ENCODE assay signal across 8 mouse cellular contexts in the genomic region with DNA sequence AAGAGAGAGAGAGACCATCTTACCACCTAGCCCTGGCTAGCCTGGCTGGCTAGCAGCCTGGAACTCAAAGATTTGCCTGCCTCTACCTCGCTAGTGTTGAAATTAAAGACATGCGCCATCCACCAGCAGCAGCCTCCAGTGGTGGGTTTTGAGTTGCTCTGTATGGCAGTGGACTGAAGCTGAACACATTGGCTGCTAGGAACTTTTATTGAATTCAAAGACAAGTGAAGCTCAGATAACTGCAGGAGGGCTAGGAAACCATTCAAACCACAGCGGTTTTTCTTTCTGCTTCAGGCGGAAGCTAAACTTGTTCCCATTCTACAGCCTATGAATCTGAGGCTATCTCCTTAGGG. TPM values are rescaled to one million over a fixed set of nuclear protein-coding genes. Genes with fewer than 3 reads are reported as not detected.
DNase-seq lines count a peak whose midpoint lies in the region; ATAC-seq and TF ChIP-seq lines count a peak whose summit lies in the region.

No protein-coding gene starts in this region.

- 2% methylated on average over 4 of the region's 4 CpGs for WGBS in lung, embryonic 15.5 days
- 3% methylated on average over 4 of the region's 4 CpGs for WGBS in embryonic facial prominence, embryonic 12.5 days
- WGBS in limb, embryonic 12.5 days = 7% methylated on average over 4 of the region's 4 CpGs
- 3% methylated on average over 4 of the region's 4 CpGs for WGBS in small intestine, adult 2 months

- peak overlapping the region; percentile 92 for H3K27ac ChIP-seq in lung, embryonic 15.5 days
- H3K27ac ChIP-seq in embryonic facial prominence, embryonic 12.5 days = peak overlapping the region; percentile 65; the same call in 1 of the 2 replicates
- H3K27ac ChIP-seq in limb, embryonic 12.5 days = peak overlapping the region; percentile 70
- peak overlapping the region; percentile 78 for H3K27ac ChIP-seq in small intestine, adult 2 months (ENCODE audit: insufficient read depth, low read depth, low read length)

- no peaks in the 10 kb centered on the region for H3K27me3 ChIP-seq in lung, embryonic 15.5 days
- 0 out of 2 replicates have a peak, but pooled peaks cover 5% of the 10 kb centered on the region for H3K27me3 ChIP-seq in embryonic facial prominence, embryonic 12.5 days
- peaks cover 8% of the 10 kb centered on the region; the same call in 1 of the 2 replicates for H3K27me3 ChIP-seq in limb, embryonic 12.5 days
- no peaks in the 10 kb centered on the region for H3K27me3 ChIP-seq in small intestine, adult 2 months (ENCODE audit: control insufficient read depth, insufficient read depth, low read length)

- peaks cover 12% of the 10 kb centered on the region; the same call in 1 of the 2 replicates for H3K36me3 ChIP-seq in lung, embryonic 15.5 days
- peaks cover 13% of the 10 kb centered on the region; the same call in 1 of the 2 replicates for H3K36me3 ChIP-seq in embryonic facial prominence, embryonic 12.5 days
- H3K36me3 ChIP-seq in limb, embryonic 12.5 days = peaks cover 15% of the 10 kb centered on the region; the same call in 1 of the 2 replicates
- peaks cover 14% of the 10 kb centered on the region for H3K36me3 ChIP-seq in small intestine, adult 2 months (ENCODE audit: control insufficient read depth, insufficient read depth, low read length)

- H3K4me1 ChIP-seq in lung, embryonic 15.5 days = peaks cover 22% of the 10 kb centered on the region
- peaks cover 13% of the 10 kb centered on the region for H3K4me1 ChIP-seq in embryonic facial prominence, embryonic 12.5 days
- peaks cover 8% of the 10 kb centered on the region for H3K4me1 ChIP-seq in limb, embryonic 12.5 days (replicated peaks)
- H3K4me1 ChIP-seq in small intestine, adult 2 months (ENCODE audit: control insufficient read depth, insufficient read depth, insufficient read length, low read length) = peaks cover 46% of the 10 kb centered on the region

- TF ChIP-seq POLR2A in small intestine, adult 2 months (IDR thresholded peaks at IDR 0.05; ENCODE audit: low read depth, low read length) = no peak

- no peaks in the 10 kb centered on the region for H3K9me3 ChIP-seq in lung, embryonic 15.5 days
- H3K9me3 ChIP-seq in embryonic facial prominence, embryonic 12.5 days = no peaks in the 10 kb centered on the region
- H3K9me3 ChIP-seq in limb, embryonic 12.5 days = no peaks in the 10 kb centered on the region

- peak overlapping the region; percentile 88 for H3K9ac ChIP-seq in lung, embryonic 15.5 days
- peak overlapping the region; percentile 79 for H3K9ac ChIP-seq in embryonic facial prominence, embryonic 12.5 days
- peak overlapping the region; percentile 74 for H3K9ac ChIP-seq in limb, embryonic 12.5 days (replicated peaks)

- H3K4me3 ChIP-seq in lung, embryonic 15.5 days = peak overlapping the region; percentile 94
- H3K4me3 ChIP-seq in embryonic facial prominence, embryonic 12.5 days = peak overlapping the region; percentile 81
- H3K4me3 ChIP-seq in limb, embryonic 12.5 days (replicated peaks) = peak overlapping the region; percentile 83
- peak overlapping the region; percentile 92 for H3K4me3 ChIP-seq in small intestine, adult 2 months (ENCODE audit: low read depth, low read length)

- DNase-seq in lung, postnatal 10 days = no peak
- no peak for DNase-seq in right cerebral cortex, postnatal 25 days
- no peak for DNase-seq in T-cell, adult 2 months (ENCODE audit: low spot score)
- no peak for DNase-seq in kidney, postnatal 4 days

- peak; percentile 1; the same call in 1 of the 2 replicates for ATAC-seq in lung, embryonic 15.5 days (ENCODE audit: borderline replicate concordance, extremely low read depth, low FRiP score, low TSS enrichment)
- ATAC-seq in embryonic facial prominence, embryonic 12.5 days (ENCODE audit: insufficient number of reproducible peaks, insufficient read depth, low FRiP score, low TSS enrichment) = no peak
- ATAC-seq in limb, embryonic 12.5 days (ENCODE audit: insufficient number of reproducible peaks, insufficient read depth, low FRiP score, low TSS enrichment, low read depth) = no peak

- peak overlapping the region; percentile 78 for H3K4me2 ChIP-seq in lung, embryonic 15.5 days
- peak overlapping the region; percentile 73 for H3K4me2 ChIP-seq in embryonic facial prominence, embryonic 12.5 days (replicated peaks)
- peak overlapping the region; percentile 74 for H3K4me2 ChIP-seq in limb, embryonic 12.5 days

- TF ChIP-seq CTCF in small intestine, adult 2 months (IDR thresholded peaks at IDR 0.05; ENCODE audit: extremely low read depth, insufficient read length, insufficient replicate concordance, low read depth, low read length) = no peak

RNA-seq across cellular contexts. Expression of a gene that starts 0.4 kb away (rescaled TPM):
- polyA plus RNA-seq in lung, embryonic 15.5 days (2015; fragmentation: Nextera tagmentation; extraction: Ambion mirVana) = 11.7 and 13.5 TPM in 2 replicates
- polyA plus RNA-seq in embryonic facial prominence, embryonic 12.5 days (2016; fragmentation: Nextera tagmentation; extraction: Ambion mirVana) = 9.1 and 9.7 TPM in 2 replicates
- polyA plus RNA-seq in limb, embryonic 12.5 days (2016; fragmentation: Nextera tagmentation; extraction: Ambion mirVana) = 8.4 and 8.8 TPM in 2 replicates
- 34.6 and 101 TPM in 2 replicates for polyA plus RNA-seq in small intestine, adult 2 months (2012; rRNA removed)

RNA-seq across cellular contexts. Expression of a gene that starts 11.5 kb away (rescaled TPM):
- polyA plus RNA-seq in lung, embryonic 15.5 days (2015; fragmentation: Nextera tagmentation; extraction: Ambion mirVana) = 23.9 and 28.3 TPM in 2 replicates
- polyA plus RNA-seq in embryonic facial prominence, embryonic 12.5 days (2016; fragmentation: Nextera tagmentation; extraction: Ambion mirVana) = 26.5 and 28.0 TPM in 2 replicates
- polyA plus RNA-seq in limb, embryonic 12.5 days (2016; fragmentation: Nextera tagmentation; extraction: Ambion mirVana) = 33.6 and 38.0 TPM in 2 replicates
- 25.3 and 26.8 TPM in 2 replicates for polyA plus RNA-seq in small intestine, adult 2 months (2012; rRNA removed)

RNA-seq across cellular contexts. Expression of a gene that starts 42.9 kb away (rescaled TPM):
- polyA plus RNA-seq in lung, embryonic 15.5 days (2015; fragmentation: Nextera tagmentation; extraction: Ambion mirVana) = 50.7 and 52.0 TPM in 2 replicates
- 57.9 and 58.4 TPM in 2 replicates for polyA plus RNA-seq in embryonic facial prominence, embryonic 12.5 days (2016; fragmentation: Nextera tagmentation; extraction: Ambion mirVana)
- polyA plus RNA-seq in limb, embryonic 12.5 days (2016; fragmentation: Nextera tagmentation; extraction: Ambion mirVana) = 65.5 and 68.7 TPM in 2 replicates
- 42.0 and 60.6 TPM in 2 replicates for polyA plus RNA-seq in small intestine, adult 2 months (2012; rRNA removed)

RNA-seq across cellular contexts. Expression of a gene that starts 46.7 kb away (rescaled TPM):
- polyA plus RNA-seq in lung, embryonic 15.5 days (2015; fragmentation: Nextera tagmentation; extraction: Ambion mirVana) = 0.20 and 0.32 TPM in 2 replicates
- polyA plus RNA-seq in embryonic facial prominence, embryonic 12.5 days (2016; fragmentation: Nextera tagmentation; extraction: Ambion mirVana) = 0.42 TPM in 1 of 2 replicates, not detected in the other
- 0.36 TPM in 1 of 2 replicates, not detected in the other for polyA plus RNA-seq in limb, embryonic 12.5 days (2016; fragmentation: Nextera tagmentation; extraction: Ambion mirVana)
- not detected in 2 replicates for polyA plus RNA-seq in small intestine, adult 2 months (2012; rRNA removed)

RNA-seq across cellular contexts. Expression of a gene that starts 56.7 kb away (rescaled TPM):
- not detected in 2 replicates for polyA plus RNA-seq in lung, embryonic 15.5 days (2015; fragmentation: Nextera tagmentation; extraction: Ambion mirVana)
- polyA plus RNA-seq in embryonic facial prominence, embryonic 12.5 days (2016; fragmentation: Nextera tagmentation; extraction: Ambion mirVana) = not detected in 2 replicates
- not detected in 2 replicates for polyA plus RNA-seq in limb, embryonic 12.5 days (2016; fragmentation: Nextera tagmentation; extraction: Ambion mirVana)
- polyA plus RNA-seq in small intestine, adult 2 months (2012; rRNA removed) = not detected in 2 replicates
